Mouse (Mus musculus): ENCODE measurements at regions not wholly inside any gene's neighbourhood (a gene's known extent, or its start where the extent isn't known, plus 50 kb on each side); places are given as distances from the start of the nearest gene placed in this dataset.

DNA sequence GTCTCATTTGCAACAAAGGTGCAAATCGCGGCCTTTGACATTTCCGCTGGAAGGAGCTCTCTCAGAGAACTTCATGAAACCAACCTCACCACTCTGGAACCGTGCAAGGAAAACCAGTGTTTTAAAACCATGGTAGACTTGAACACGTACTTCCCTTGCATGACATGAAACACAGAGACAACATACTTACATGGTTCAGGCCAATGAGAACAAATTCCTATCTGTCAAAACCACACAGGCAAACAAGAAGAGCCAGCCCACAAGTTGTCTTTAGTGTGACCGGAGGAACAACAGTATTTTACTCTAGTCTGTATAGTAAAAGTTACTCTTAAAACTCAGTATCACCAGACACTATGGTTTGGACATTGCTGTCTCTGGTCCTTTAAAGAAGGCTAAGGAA lies 106.3 kb downstream of the Btg1 start:
- no peak for DNase-seq (ENCODE audit: inconsistent age in 2 of 2, low spot score in 1 of 2)

GRCm38 (mm10) chr10:96724436-96725175 lies 107.8 kb downstream of the Btg1 start:
- no peak for DNase-seq (ENCODE audit: inconsistent age in 2 of 2, low spot score in 1 of 2)

DNA sequence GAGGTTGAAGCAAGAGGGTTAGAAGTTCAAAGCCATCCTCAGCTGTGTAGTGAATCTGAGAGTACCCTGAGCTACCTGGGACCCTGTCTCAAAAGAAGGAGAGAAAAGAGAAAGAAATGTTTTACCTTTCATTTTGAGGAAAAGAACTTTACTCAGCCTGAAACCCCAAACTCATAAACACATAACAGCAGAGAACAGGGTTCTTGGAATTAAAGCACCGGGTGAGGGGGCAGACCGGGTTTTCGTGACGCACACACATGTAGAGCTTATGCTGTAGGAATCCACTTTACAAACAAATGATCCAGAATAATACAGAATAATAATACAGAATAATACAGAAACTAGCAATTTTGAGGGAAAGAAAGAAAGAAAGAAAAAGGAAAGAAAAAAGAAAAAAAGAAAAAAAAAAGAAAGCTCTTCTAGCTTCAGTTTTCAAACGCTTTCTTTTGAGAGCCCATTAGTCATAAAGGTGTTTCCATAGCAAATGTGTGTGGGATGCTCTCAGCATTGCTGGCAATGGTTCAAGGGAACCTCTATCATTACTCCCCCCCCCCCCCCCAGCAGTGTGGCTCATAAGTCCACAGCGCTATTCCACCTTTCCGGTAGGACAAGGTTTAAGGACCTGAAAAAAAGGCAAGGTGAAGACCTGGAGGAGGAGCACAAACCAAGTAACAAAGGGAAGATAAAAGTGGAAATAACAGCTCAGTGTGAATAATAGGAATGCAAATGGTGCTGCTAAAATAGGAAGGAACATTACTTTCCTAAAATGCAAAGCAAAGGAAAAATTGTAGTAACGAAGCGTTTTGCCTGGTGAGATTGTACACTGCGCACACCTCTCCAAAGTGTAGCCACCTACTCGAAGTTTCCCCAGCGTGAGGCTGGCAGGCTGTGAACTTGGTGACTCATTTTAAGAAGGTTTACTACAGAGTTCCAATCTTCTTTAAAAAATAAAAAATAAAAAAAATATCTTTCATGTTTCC lies 110.3 kb downstream of the Btg1 start:
- no peak for DNase-seq (ENCODE audit: inconsistent age in 2 of 2, low spot score in 1 of 2)

DNA sequence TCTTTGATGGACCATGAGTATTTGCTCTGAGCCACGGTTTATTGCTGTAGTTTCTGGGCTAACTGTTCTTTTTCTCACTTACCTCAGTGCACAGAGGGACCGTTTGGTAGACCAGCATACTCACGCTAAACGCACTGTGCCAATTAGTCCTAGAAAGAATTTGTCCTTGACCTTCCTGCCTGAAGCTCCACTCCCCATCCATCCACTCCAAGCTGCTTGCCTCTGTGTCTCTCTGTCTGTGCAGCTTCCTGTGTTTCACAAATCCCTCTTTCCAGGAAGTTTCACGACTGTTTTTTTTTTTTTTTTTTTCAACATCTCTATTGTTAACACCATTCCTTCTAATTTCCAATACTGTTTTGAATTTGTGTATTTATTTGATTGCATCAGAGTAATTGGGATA lies 116.8 kb downstream of the Btg1 start:
- DNase-seq (ENCODE audit: inconsistent age in 2 of 2, low spot score in 1 of 2): peak; percentile 43 to 46

DNA sequence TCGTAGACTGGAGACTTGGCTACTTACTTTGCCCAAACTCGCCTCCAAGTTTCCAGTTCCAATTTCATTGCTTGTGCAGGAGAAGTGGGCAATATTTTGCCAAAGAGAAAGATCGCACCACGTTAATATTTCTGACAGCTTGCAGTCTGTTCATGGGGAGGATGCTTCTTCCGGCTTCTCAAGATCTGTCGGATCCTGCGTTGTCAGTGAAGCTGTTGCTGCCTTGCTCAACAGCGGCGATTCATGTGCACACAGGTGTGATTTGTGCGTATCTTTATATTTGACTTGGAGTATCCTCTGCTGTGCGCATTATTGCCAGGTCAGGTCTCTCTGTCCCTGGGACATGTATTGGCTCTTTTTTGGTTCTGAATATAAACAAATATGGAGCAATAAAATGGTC lies 118.3 kb downstream of the Btg1 start:
- no peak for DNase-seq (ENCODE audit: inconsistent age in 2 of 2, low spot score in 1 of 2)

GRCm38 (mm10) chr10:96735885-96736628 lies 119.3 kb downstream of the Btg1 start:
- no peak for DNase-seq (ENCODE audit: inconsistent age in 2 of 2, low spot score in 1 of 2)

- DNase-seq (ENCODE audit: inconsistent age in 2 of 2, low spot score in 1 of 2): no peak
Observed at GRCm38 (mm10) chr10:96737972-96738371, 121.2 kb downstream of the Btg1 start.

DNA sequence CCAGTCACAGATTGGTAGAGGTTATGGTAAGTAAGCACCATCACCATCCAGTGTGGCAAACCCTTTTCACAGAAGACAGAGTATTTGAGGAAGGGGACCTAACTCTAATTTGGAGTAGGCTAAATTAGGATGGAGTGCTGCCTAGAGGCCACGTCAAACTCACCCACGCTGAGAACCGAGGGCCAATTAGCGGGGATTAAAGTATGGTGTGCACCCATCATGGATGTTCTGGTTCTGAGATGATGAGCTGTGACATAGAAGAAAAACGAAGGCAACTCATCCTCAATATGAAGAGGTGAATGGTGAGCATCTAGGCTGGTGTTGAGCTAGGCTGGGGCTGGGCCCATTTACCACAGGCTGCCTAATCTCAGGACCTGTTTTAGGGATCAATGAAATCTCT lies 121.8 kb downstream of the Btg1 start:
- no peak for DNase-seq (ENCODE audit: inconsistent age in 2 of 2, low spot score in 1 of 2)

DNA sequence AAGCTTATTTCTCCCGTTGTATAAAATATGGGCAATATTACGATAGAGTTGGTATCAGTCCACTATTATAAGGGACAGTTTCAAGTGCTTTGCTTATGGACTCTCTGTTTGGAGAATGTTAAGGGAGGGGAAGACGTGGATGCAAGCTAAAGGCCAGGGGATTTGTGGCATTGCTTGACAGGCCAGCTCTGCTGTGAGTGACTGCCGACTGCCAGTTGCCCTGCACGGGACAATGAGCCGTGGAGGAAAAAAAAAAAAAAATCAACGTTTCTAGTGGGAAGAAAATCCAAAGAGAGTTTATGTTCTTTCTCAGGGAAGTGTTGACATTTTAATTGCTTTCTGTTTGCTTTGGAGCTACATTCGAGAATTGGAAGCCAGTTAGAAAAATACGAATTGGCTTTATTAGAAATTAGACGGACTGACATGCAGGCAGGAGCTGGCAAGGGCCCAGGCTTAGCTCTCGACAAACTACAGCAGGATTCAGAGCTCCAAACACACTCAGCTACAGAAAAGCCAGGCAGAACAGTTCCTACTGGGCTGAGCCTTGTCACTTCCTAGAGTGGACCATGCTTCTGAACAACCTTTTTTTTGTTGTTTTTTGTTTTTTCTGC lies 127.5 kb downstream of the Btg1 start:
- peak; percentile 31 to 67 for DNase-seq (ENCODE audit: inconsistent age in 2 of 2, low spot score in 1 of 2)

- DNase-seq (ENCODE audit: inconsistent age in 2 of 2, low spot score in 1 of 2): no peak
Observed at GRCm38 (mm10) chr10:96747015-96747663, 130.3 kb downstream of the Btg1 start.

DNA sequence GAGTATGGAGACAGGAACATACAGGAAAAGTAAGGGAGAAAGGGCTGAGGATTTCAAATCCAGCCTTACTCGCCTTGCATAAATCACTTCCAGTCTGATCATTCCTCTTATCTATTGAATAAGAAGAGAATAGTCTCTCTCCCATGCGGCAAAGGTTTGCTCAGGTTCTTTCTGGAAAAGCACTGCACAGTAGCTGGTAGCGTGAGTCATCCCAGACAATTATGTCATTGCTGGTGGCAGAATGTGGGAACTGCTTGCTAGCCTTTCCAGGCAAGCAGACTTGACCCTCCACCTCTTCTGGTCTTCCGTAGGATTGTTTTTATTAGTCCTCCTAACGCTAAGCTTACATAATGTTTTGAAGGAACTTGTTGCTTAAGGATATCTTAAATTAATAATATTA lies 134.1 kb downstream of the Btg1 start:
- DNase-seq (ENCODE audit: inconsistent age in 2 of 2, low spot score in 1 of 2): peak; percentile 76 to 90

GRCm38 (mm10) chr10:96751580-96752264 lies 134.9 kb downstream of the Btg1 start:
- DNase-seq (ENCODE audit: inconsistent age in 2 of 2, low spot score in 1 of 2): peak; percentile 92 to 96

DNA sequence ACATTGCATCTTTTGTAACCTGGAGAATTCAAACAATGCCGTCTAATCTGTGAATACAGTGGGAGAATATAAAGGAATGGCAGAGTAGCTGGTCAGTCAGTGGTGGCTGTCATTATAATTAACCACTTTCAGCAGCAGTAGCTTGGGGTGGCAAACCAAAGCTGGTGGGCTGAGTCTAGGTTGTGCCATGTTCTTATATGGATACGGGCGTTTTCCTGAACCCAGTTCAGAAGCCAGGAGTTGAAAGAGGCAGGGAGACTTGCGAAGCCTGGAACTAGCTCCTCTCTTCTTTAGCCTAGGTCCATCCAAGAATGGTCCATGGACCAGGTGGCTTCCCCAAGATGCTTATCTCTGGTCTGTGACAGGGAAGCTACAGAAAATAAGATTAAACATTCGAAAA lies 135.7 kb downstream of the Btg1 start:
- peak in 1 of 2 experiments; percentile 26 for DNase-seq (ENCODE audit: inconsistent age in 2 of 2, low spot score in 1 of 2)

DNA sequence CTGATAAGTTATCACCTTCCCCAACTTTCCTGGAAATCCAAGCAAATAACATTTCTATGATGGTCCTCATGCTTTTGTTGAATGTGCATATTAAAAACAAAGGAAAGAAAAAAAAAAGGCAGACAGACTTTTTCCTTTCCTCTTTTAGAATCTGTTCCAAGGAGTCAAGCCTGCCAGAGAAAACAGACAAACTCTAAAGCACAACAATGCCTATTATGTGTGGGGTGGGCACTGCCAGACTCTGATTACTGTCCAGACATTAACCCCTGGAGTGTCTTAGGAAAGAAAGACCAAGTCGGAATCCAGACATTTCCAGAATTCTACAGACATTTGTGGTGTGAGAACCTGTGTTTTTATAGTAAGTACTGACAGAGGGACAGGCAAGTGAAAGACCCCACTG lies 136.7 kb downstream of the Btg1 start:
- peak in 1 of 2 experiments; percentile 31 for DNase-seq (ENCODE audit: inconsistent age in 2 of 2, low spot score in 1 of 2)

- DNase-seq (ENCODE audit: inconsistent age in 2 of 2, low spot score in 1 of 2): no peak
Observed at GRCm38 (mm10) chr10:96755674-96756073, 138.9 kb downstream of the Btg1 start.

DNA sequence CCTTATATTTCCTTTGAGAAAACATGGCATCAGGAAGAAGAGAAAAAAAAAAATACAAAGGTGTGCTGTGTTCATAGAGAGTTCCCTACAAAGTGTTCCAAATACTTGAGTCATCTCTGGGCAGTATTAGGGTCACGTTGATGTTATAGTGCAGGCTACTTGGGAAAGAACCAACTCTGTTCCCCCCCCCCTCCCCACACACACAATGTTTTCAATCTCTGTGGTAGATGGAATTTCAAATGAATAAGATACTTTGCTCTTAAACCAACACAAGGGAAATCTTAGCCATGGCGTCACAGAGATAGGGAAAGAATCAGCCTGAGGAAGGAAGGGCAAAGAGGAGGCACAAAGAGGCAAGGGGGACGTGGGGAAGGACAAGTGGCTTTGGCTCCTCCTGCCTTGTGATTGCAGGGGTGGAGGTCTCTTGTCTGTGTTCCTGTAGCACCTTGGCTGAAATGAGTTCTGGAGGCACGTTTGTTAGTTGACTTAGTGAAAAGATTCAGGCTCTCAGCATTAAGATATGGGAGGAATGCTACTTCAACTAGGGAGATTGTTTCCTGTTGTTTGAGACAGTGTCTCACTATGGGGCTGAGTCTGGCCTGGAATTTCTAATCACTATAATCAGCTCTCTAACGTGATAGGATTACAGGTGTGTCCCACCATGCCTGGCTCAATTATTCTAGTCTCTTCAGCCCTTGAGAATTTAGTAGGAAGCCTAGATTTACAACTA lies 139.7 kb downstream of the Btg1 start:
- no peak for DNase-seq (ENCODE audit: inconsistent age in 2 of 2, low spot score in 1 of 2)

DNA sequence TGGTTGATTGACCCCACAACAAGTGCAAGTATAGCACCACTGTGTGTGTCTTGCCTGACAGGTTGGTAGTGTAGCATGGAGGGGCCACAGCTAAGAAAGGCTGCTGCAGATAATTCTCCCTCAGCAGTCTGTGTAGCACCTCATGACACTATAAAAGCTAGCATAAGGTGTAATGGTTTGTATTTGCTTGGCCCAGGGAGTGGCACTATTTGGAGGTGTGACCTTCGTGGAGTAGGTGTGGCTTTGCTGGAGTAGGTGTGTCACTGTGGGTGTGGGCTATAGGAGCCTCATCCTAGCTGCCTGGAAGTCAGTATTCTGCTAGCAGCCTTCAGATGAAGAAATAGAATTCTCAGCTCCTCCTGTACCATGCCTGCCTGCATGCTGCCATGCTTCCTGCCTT lies 140.5 kb downstream of the Btg1 start:
- no peak for DNase-seq (ENCODE audit: inconsistent age in 2 of 2, low spot score in 1 of 2)

GRCm38 (mm10) chr10:96761601-96762000 lies 144.8 kb downstream of the Btg1 start:
- DNase-seq (ENCODE audit: inconsistent age in 2 of 2, low spot score in 1 of 2): no peak

- no peak for DNase-seq (ENCODE audit: inconsistent age in 2 of 2, low spot score in 1 of 2)
Observed at GRCm38 (mm10) chr10:96765626-96766025, 148.8 kb downstream of the Btg1 start.

All from adrenal gland, adult (tissue).